Mouse (Mus musculus): ENCODE measurements at regions not wholly inside any gene's neighbourhood (a gene's known extent, or its start where the extent isn't known, plus 50 kb on each side); places are given as distances from the start of the nearest gene placed in this dataset.

DNA sequence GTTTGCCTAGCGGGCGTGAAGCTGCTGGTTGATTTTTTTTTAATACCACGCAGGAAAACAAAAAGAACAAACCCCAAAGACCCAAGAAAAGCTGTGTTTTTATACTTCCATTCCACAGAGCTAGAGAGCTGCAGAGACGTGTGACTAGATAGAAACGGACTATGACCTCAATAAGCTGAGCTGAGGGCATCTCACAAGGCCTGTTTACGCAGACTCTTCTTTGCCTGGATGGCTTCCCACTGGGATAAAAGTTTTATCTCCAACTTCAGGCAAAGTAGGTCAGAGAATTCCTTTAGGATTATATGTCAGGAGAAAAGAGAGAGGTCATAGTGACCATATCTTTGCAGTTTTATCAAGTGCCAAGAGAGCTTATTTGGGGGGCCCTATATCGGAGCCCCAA is 199.4 kb downstream of the Mreg start:
- no peak for TF ChIP-seq CTCF (IDR thresholded peaks at IDR 0.05; ENCODE audit: low read depth)
- TF ChIP-seq EP300 (IDR thresholded peaks at IDR 0.05; ENCODE audit: low read depth), result no peak
